Mouse (Mus musculus) adrenal gland, postnatal 36 days (tissue): ENCODE data around the gene Tkfc. TPM values are rescaled to one million over a fixed set of nuclear protein-coding genes. Genes with fewer than 3 reads are reported as not detected.

Experiments used
- total RNA-seq, 2 experiments: library from RNA; stranded (reverse); gene quantifications; 2 replicates each; pipeline ENCODE4 v1.2.3; 2021

Tkfc gene
- total RNA-seq, 2 experiments from 2014 or later: 18.0 to 20.7 TPM

Other genes starting within 250 kb of the Tkfc start
- 10 to 100 TPM; 17.7 to 29.8 TPM for gene Syt7, start 216.6 kb downstream of the Tkfc start, total RNA-seq
- 1 to 10 TPM; 3.5 to 6.2 TPM for gene Lrrc10b, start 148.2 kb downstream of the Tkfc start, total RNA-seq
- under 1 TPM; 0.63 to 0.93 TPM for gene Ppp1r32, start 122.7 kb downstream of the Tkfc start, total RNA-seq
- gene Cpsf7, start 80.4 kb downstream of the Tkfc start, total RNA-seq: 10 to 100 TPM; 42.0 to 55.1 TPM
- gene Sdhaf2, start 79.5 kb downstream of the Tkfc start, total RNA-seq: 10 to 100 TPM; 61.6 to 63.5 TPM
- gene Tmem216, start 49.4 kb downstream of the Tkfc start, total RNA-seq: 10 to 100 TPM; 15.9 to 21.5 TPM
- 10 to 100 TPM; 17.8 to 21.7 TPM for gene Cyb561a3, start 28.5 kb downstream of the Tkfc start, total RNA-seq
- gene Tmem138, start 28.3 kb downstream of the Tkfc start, total RNA-seq: 1 to 10 TPM; 8.2 to 8.6 TPM
- 100 to 1,000 TPM; 272 to 288 TPM for gene Ddb1, start 327 bp downstream of the Tkfc start, total RNA-seq
- under 1 TPM; 0.26 to 0.60 TPM for gene Vwce, start 28.6 kb upstream of the Tkfc start, total RNA-seq
- not detected for gene Pga5, start 72.4 kb upstream of the Tkfc start, total RNA-seq
- gene Vps37c, start 83.1 kb upstream of the Tkfc start, total RNA-seq: 10 to 100 TPM; 21.1 to 30.5 TPM
- under 1 TPM in 1 of 2 experiments, not detected in 1; 0.20 TPM for gene Cd5, start 133.3 kb upstream of the Tkfc start, total RNA-seq
- under 1 TPM in 1 of 2 experiments, not detected in 1; 0.17 TPM for gene Cd6, start 224.4 kb upstream of the Tkfc start, total RNA-seq
- gene Slc15a3, start 234.1 kb upstream of the Tkfc start, total RNA-seq: 1 to 10 TPM; 3.2 to 4.0 TPM